Mouse (Mus musculus) retina, embryonic 14.5 days (tissue): ENCODE results near the gene Vmn1r151.
"Not testable (repeated sequence)": the region's sequence is repeated elsewhere in the genome, so short reads cannot be mapped to it uniquely, and the experiment has no call there.

Experiments used
- DNase-seq: peaks from one replicate; pipeline ENCODE4 v3.0.0-alpha.2; 2015; ENCODE audit warnings: low spot score

Vmn1r151 gene

DNA sequence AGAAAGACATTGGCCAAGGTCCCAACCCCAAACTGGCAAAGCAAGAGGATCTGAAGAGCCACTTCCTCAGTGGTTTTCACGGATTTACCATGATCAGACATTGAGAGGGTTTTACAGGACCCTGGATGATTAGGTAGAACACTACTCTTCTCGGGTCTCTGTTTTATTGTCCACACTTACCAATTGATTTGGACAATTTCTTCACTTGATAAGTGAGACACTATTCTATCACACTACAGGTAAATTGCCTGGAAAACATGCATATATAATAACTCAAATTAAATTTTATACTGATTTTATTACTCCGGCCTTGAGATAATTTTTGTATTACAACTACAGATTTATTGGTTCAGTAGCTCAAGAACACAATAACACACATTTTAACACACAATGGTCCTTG, at the start of gene Vmn1r151:
Gene Vmn1r151, minus strand, starts transcription at position 101 of the 400 bp plus-strand sequence.
- DNase-seq, result not testable (repeated sequence)

DNA sequence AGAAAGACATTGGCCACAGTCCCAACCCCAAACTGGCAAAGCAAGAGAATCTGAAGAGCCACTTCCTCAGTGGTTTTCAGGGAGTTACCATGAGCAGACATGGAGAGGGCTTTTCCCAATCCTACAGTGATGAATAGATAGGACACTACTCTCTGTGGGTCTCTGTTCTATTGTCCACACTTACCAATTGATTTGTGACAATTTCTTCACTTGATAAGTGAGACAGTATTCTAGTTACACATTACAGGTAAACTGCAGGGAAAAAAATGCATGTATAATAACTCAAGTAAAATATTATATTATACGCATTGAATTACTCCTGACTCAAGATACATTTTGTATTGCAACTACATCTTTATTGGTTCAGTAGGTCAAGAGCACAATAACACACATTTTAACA, 35.3 kb upstream of the Vmn1r151 start, which contains the start of gene Gm8677:
Gene Gm8677, minus strand, starts transcription at position 101 of the 400 bp plus-strand sequence.
- not testable (repeated sequence) for DNase-seq

DNA sequence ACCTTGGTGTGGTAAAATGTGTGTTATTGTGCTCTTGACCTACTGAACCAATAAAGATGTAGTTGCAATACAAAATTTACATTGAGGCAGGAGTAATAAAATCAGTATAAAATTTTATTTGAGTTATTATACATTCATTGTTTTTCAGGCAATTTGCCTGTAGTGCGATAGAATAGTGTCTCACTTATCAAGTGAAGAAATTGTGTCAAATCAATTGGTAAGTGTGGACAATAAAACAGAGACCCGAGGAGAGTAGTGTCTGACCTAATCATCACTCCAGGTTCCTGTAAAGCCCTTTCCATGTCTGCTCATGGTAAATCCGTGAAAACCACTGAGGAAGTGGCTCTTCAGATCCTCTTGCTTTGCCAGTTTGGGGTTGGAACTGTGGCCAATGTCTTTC, 23.2 kb upstream of the Vmn1r151 start, which contains the start of gene Vmn1r152:
Gene Vmn1r152, plus strand, starts transcription at position 301 of the 400 bp plus-strand sequence.
- not testable (repeated sequence) for DNase-seq

DNA sequence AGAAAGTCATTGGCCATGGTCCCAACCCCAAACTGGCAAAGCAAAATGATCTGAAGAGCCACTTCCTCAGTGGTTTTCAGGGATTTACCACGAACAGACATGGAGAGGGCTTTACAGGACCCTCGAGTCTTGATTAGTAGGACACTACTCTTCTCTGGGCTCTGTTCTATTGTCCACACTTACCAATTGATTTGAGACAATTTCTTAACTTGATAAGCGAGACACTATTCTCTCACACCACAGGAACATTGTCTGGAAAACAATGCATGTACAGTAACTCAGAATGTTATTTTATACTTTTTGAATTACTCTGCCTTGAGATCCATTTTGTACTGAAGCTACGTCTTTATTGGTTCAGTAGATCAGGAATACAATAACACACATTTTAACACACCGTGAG, 35.5 kb downstream of the Vmn1r151 start, which contains the start of gene Gm10665:
Gene Gm10665, minus strand, starts transcription at position 101 of the 400 bp plus-strand sequence.
- DNase-seq, result not testable (repeated sequence)
